Mouse (Mus musculus) gastrocnemius, postnatal 36 days (tissue): ENCODE data around the gene E130208F15Rik. TPM values are rescaled to one million over a fixed set of nuclear protein-coding genes. Genes with fewer than 3 reads are reported as not detected.

Source experiments
- total RNA-seq, 2 experiments: library from RNA; stranded (reverse); gene quantifications; 2 replicates each; pipeline ENCODE4 v1.2.3; 2021

E130208F15Rik gene
- total RNA-seq, 2 experiments from 2014 or later, result 0.48 to 0.72 TPM

Other genes with a start within 250 kb of the E130208F15Rik start
- 1 to 10 TPM; 1.4 to 1.7 TPM for gene Zfp82, start 248.8 kb upstream of the E130208F15Rik start, total RNA-seq
- gene Gm26920, start 231.3 kb upstream of the E130208F15Rik start, total RNA-seq, result not detected
- gene Zfp566, start 231.2 kb upstream of the E130208F15Rik start, total RNA-seq, result 1 to 10 TPM; 1.8 to 2.9 TPM
- gene Zfp260, start 227.0 kb upstream of the E130208F15Rik start, total RNA-seq, result 10 to 100 TPM; 25.9 to 28.9 TPM
- gene Zfp382, start 199.8 kb upstream of the E130208F15Rik start, total RNA-seq, result under 1 TPM; 0.59 to 0.99 TPM
- gene Zfp146, start 152.0 kb upstream of the E130208F15Rik start, total RNA-seq, result 10 to 100 TPM; 19.2 to 23.6 TPM
- gene Cox7a1, start 137.6 kb upstream of the E130208F15Rik start, total RNA-seq, result 1,000 to 10,000 TPM in 1 of 2 experiments, 100 to 1,000 TPM in 1; 976 to 1,017 TPM
- 100 to 1,000 TPM; 188 to 196 TPM for gene Capns1, start 122.9 kb upstream of the E130208F15Rik start, total RNA-seq
- gene Polr2i, start 89.8 kb upstream of the E130208F15Rik start, total RNA-seq, result 10 to 100 TPM; 53.9 to 58.8 TPM
- gene Tbcb, start 89.5 kb upstream of the E130208F15Rik start, total RNA-seq, result 10 to 100 TPM; 29.9 to 30.0 TPM
- not detected for gene Ovol3, start 86.0 kb upstream of the E130208F15Rik start, total RNA-seq
- under 1 TPM in 1 of 2 experiments, not detected in 1; 0.25 TPM for gene Thap8, start 41.6 kb upstream of the E130208F15Rik start, total RNA-seq
- 1 to 10 TPM; 2.2 to 2.7 TPM for gene Wdr62, start 41.3 kb upstream of the E130208F15Rik start, total RNA-seq
- 1 to 10 TPM; 4.5 to 5.6 TPM for gene Clip3, start 30.0 kb upstream of the E130208F15Rik start, total RNA-seq
- 10 to 100 TPM; 18.3 to 18.4 TPM for gene Alkbh6, start 13.0 kb upstream of the E130208F15Rik start, total RNA-seq
- gene Syne4, start 6.9 kb upstream of the E130208F15Rik start, total RNA-seq, result 1 to 10 TPM in 1 of 2 experiments, not detected in 1; 1.9 TPM
- gene Sdhaf1, start 2.2 kb downstream of the E130208F15Rik start, total RNA-seq, result 1 to 10 TPM; 6.9 to 7.3 TPM
- gene Lrfn3, start 41.0 kb downstream of the E130208F15Rik start, total RNA-seq, result 1 to 10 TPM; 2.9 to 3.2 TPM
- gene Tyrobp, start 92.0 kb downstream of the E130208F15Rik start, total RNA-seq, result 1 to 10 TPM; 2.9 to 5.7 TPM
- under 1 TPM in 1 of 2 experiments, not detected in 1; 0.86 TPM for gene Hcst, start 98.1 kb downstream of the E130208F15Rik start, total RNA-seq
- under 1 TPM; 0.12 to 0.20 TPM for gene Nfkbid, start 100.0 kb downstream of the E130208F15Rik start, total RNA-seq
- 1 to 10 TPM in 1 of 2 experiments, under 1 TPM in 1; 0.62 to 1.0 TPM for gene Aplp1, start 123.8 kb downstream of the E130208F15Rik start, total RNA-seq
- gene Kirrel2, start 135.9 kb downstream of the E130208F15Rik start, total RNA-seq, result not detected
- gene Nphs1, start 136.6 kb downstream of the E130208F15Rik start, total RNA-seq, result not detected
- not detected for gene Prodh2, start 171.9 kb downstream of the E130208F15Rik start, total RNA-seq
- gene Arhgap33, start 213.3 kb downstream of the E130208F15Rik start, total RNA-seq, result 1 to 10 TPM in 1 of 2 experiments, under 1 TPM in 1; 0.49 to 1.0 TPM
- 1,000 to 10,000 TPM; 1,132 to 1,502 TPM for gene Hspb6, start 230.4 kb downstream of the E130208F15Rik start, total RNA-seq
- gene Proser3, start 230.6 kb downstream of the E130208F15Rik start, total RNA-seq, result 1 to 10 TPM; 3.3 to 8.2 TPM
- 10 to 100 TPM in 1 of 2 experiments, 1 to 10 TPM in 1; 9.6 to 12.4 TPM for gene Lin37, start 238.1 kb downstream of the E130208F15Rik start, total RNA-seq
- 10 to 100 TPM; 51.8 to 52.3 TPM for gene U2af1l4, start 241.6 kb downstream of the E130208F15Rik start, total RNA-seq
- 1 to 10 TPM; 1.8 TPM for gene Gm49396, start 241.6 kb downstream of the E130208F15Rik start, total RNA-seq
- gene Psenen, start 241.9 kb downstream of the E130208F15Rik start, total RNA-seq, result 10 to 100 TPM; 95.1 to 99.1 TPM
- under 1 TPM in 1 of 2 experiments, not detected in 1; 0.38 TPM for gene Igflr1, start 243.7 kb downstream of the E130208F15Rik start, total RNA-seq